8 mouse cellular contexts compared by ENCODE assay signal in the genomic region with DNA sequence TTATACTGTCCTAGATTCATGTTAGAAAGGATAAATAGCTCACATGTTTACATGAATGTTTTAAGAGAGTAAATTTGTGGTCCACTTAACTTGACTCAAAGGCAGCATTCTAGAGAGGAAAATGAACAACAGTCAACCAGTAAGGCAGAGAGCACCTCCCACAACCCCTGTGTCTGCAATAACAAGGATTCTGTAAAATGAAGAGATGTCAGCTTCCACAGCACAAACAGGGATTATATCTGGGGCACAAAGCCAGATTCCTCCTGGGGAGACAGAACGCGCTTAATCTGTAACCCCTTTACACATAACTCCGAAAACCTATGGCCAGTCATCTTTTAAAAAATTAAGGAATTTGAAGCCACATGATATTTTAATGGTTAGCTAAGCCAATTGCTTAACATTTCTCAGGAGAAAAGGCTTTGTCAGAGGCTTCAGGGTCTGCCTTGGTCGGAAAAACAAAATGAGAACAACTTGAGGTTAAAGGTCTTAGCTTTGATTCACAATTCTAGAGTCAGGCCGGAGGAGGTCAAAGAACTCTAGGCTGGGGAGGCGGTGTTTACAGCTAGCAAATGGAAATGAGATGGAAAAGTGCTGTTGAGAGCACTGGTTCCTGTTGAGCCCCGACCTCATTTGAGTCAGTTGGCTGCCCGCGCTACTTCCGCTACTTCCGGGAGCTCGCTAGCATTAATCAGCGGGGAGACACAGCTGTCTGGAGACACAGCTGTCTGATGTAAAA.
DNase-seq lines count a peak whose midpoint lies in the region; ATAC-seq lines count a peak whose summit lies in the region.

No protein-coding gene starts in this region.

- WGBS in hindbrain, embryonic 13.5 days = 33% methylated on average over 13 of the region's 13 CpGs
- WGBS in liver, embryonic 11.5 days = 59% methylated on average over 13 of the region's 13 CpGs
- WGBS in neural tube, embryonic 11.5 days = 42% methylated on average over 13 of the region's 13 CpGs

- ATAC-seq in hindbrain, embryonic 13.5 days (ENCODE audit: low FRiP score) = peak; percentile 60; the same call in 1 of the 2 replicates
- ATAC-seq in liver, embryonic 11.5 days (replicated peaks; ENCODE audit: low FRiP score) = peak; percentile 36; the same call in 1 of the 2 replicates
- ATAC-seq in neural tube, embryonic 11.5 days (ENCODE audit: insufficient read depth, low FRiP score, low TSS enrichment) = peak; percentile 37
- no peak for ATAC-seq in frontal cortex, adult (ENCODE audit: low TSS enrichment)

- no peaks in the 10 kb centered on the region for H3K27me3 ChIP-seq in hindbrain, embryonic 13.5 days
- no peaks in the 10 kb centered on the region for H3K27me3 ChIP-seq in liver, embryonic 11.5 days (replicated peaks; ENCODE audit: control insufficient read depth, insufficient read depth, low read length)
- no peaks in the 10 kb centered on the region for H3K27me3 ChIP-seq in neural tube, embryonic 11.5 days (ENCODE audit: control insufficient read depth, insufficient read depth, low read length)

- peaks cover 7% of the 10 kb centered on the region for H3K4me1 ChIP-seq in hindbrain, embryonic 13.5 days (replicated peaks)
- no peaks in the 10 kb centered on the region for H3K4me1 ChIP-seq in liver, embryonic 11.5 days (replicated peaks; ENCODE audit: control insufficient read depth, insufficient read depth, low read length)
- no peaks in the 10 kb centered on the region for H3K4me1 ChIP-seq in neural tube, embryonic 11.5 days (ENCODE audit: control insufficient read depth, insufficient read depth, low read length)

- no peaks in the 10 kb centered on the region for H3K9me3 ChIP-seq in hindbrain, embryonic 13.5 days
- H3K9me3 ChIP-seq in liver, embryonic 11.5 days (ENCODE audit: control insufficient read depth, low read length) = no peaks in the 10 kb centered on the region
- H3K9me3 ChIP-seq in neural tube, embryonic 11.5 days (ENCODE audit: control insufficient read depth, low read length) = no peaks in the 10 kb centered on the region

- H3K4me2 ChIP-seq in hindbrain, embryonic 13.5 days = peak overlapping the region; percentile 40
- H3K4me2 ChIP-seq in liver, embryonic 11.5 days = no peak overlapping the region
- H3K4me2 ChIP-seq in neural tube, embryonic 11.5 days (ENCODE audit: low read depth) = no peak overlapping the region; the same call in 1 of the 2 replicates

- peak overlapping the region; percentile 16 for H3K4me3 ChIP-seq in hindbrain, embryonic 13.5 days
- H3K4me3 ChIP-seq in liver, embryonic 11.5 days (ENCODE audit: low read depth, low read length) = no peak overlapping the region
- no peak overlapping the region for H3K4me3 ChIP-seq in neural tube, embryonic 11.5 days (ENCODE audit: low read depth, low read length)

- no peaks in the 10 kb centered on the region for H3K36me3 ChIP-seq in hindbrain, embryonic 13.5 days
- no peaks in the 10 kb centered on the region for H3K36me3 ChIP-seq in liver, embryonic 11.5 days (ENCODE audit: control insufficient read depth, insufficient read depth, low read length)
- no peaks in the 10 kb centered on the region for H3K36me3 ChIP-seq in neural tube, embryonic 11.5 days (ENCODE audit: control insufficient read depth, insufficient read depth, low read length)

- peak; percentile 13 for DNase-seq in gastrocnemius, postnatal 14 days
- DNase-seq in gastrocnemius, adult 18-20 months (ENCODE audit: low spot score) = no peak
- DNase-seq in embryo, embryonic 10.5 days (ENCODE audit: low spot score) = peak; percentile 57
- DNase-seq in liver, embryonic 11.5 days (ENCODE audit: low spot score) = peak; percentile 41
- DNase-seq in neural tube, embryonic 11.5 days (ENCODE audit: low spot score) = peak; percentile 53
- no peak for DNase-seq in gastrocnemius, postnatal 25 days

- intact Hi-C loops in gastrocnemius, postnatal 14 days (cut with DNase I; ENCODE audit: low total_unique reads) = no loop called here

- H3K9ac ChIP-seq in hindbrain, embryonic 13.5 days = no peak overlapping the region
- H3K9ac ChIP-seq in liver, embryonic 11.5 days (ENCODE audit: low read depth, low read length) = no peak overlapping the region
- H3K9ac ChIP-seq in neural tube, embryonic 11.5 days (ENCODE audit: low read length) = no peak overlapping the region

- 0 out of 2 replicates have a peak overlapping the region, but pooled peaks have one; percentile 12 for H3K27ac ChIP-seq in hindbrain, embryonic 13.5 days
- H3K27ac ChIP-seq in liver, embryonic 11.5 days (ENCODE audit: low read depth, low read length) = no peak overlapping the region
- H3K27ac ChIP-seq in neural tube, embryonic 11.5 days (ENCODE audit: low read depth, low read length) = no peak overlapping the region

Comparison
In these comparisons a context has a peak if more than half of its experiments do, and no peak if none do; other contexts are left out.
1. DNase-seq: peak in gastrocnemius, postnatal 14 days (single experiment), embryo, embryonic 10.5 days (single experiment), liver, embryonic 11.5 days (single experiment) and neural tube, embryonic 11.5 days (single experiment); none in gastrocnemius, adult 18-20 months (single experiment) and gastrocnemius, postnatal 25 days (single experiment).